Mouse (Mus musculus) kidney, embryonic 16.5 days (tissue): Measurements from ENCODE around the gene Mei1. TPM values are rescaled to one million over a fixed set of nuclear protein-coding genes. Genes with fewer than 3 reads are reported as not detected.
A peak's percentile ranks its signal among the peaks of the same experiment; 100 is the strongest.

Experiments used
- ATAC-seq: fragments of 200-750 bp; cut with Nextera tagmentation; 2 replicates; pipeline ENCODE4 v1.8.0; 2017; ENCODE audit warnings: moderate TSS enrichment; ENCODE audit not compliant: low FRiP score, low TSS enrichment
- H3K27ac ChIP-seq: fragments of 300-500 bp; sonication (generic); 2 replicates; pipeline ENCODE4 v1.5.1; 2014; ENCODE audit warnings: low read length
- H3K27me3 ChIP-seq: fragments of 300-500 bp; sonication (generic); 2 replicates; pipeline ENCODE4 v1.6.1; 2014; ENCODE audit warnings: low read length, control low read depth, mixed read lengths; ENCODE audit not compliant: insufficient read depth
- H3K36me3 ChIP-seq: fragments of 300-500 bp; sonication (generic); 2 replicates; pipeline ENCODE4 v1.6.1; 2014; ENCODE audit warnings: low read length, control low read depth, mixed read lengths; ENCODE audit not compliant: insufficient read depth
- H3K4me1 ChIP-seq: fragments of 300-500 bp; sonication (generic); 2 replicates; pipeline ENCODE4 v1.6.1; 2014; ENCODE audit warnings: low read length, control low read depth, mixed read lengths; ENCODE audit not compliant: insufficient read depth
- H3K4me2 ChIP-seq: fragments of 300-500 bp; sonication (generic); replicated peaks from 2 replicates; pipeline ENCODE4 v1.6.1; 2014; ENCODE audit warnings: low read depth, low read length
- H3K4me3 ChIP-seq: fragments of 300-500 bp; sonication (generic); 2 replicates; pipeline ENCODE4 v1.5.1; 2014; ENCODE audit warnings: mild to moderate bottlenecking, low read length
- H3K9ac ChIP-seq: fragments of 300-500 bp; sonication (generic); replicated peaks from 2 replicates; pipeline ENCODE4 v1.6.1; 2014; ENCODE audit warnings: low read length
- H3K9me3 ChIP-seq: fragments of 300-500 bp; sonication (generic); 2 replicates; pipeline ENCODE4 v1.6.1; 2016; ENCODE audit warnings: low read length, control low read depth
- WGBS: fragments of 180-500 bp; shearing (Covaris S2); extraction: QIAGEN DNeasy Blood & Tissue Kit; methylation state at CpG from one replicate; pipeline ENCODE4 v1.1.7; 2014; 5-methylcytosine and 5-hydroxymethylcytosine counted together
- polyA plus RNA-seq: library from polyadenylated mRNA; unstranded; fragments of >200 nt; fragmentation: Nextera tagmentation; extraction: Ambion mirVana; gene quantifications from 2 replicates; pipeline ENCODE4 v1.2.1, GENCODE M21; 2015

Gene Mei1
- polyA plus RNA-seq, 1 experiment from 2014 or later = not detected

DNA sequence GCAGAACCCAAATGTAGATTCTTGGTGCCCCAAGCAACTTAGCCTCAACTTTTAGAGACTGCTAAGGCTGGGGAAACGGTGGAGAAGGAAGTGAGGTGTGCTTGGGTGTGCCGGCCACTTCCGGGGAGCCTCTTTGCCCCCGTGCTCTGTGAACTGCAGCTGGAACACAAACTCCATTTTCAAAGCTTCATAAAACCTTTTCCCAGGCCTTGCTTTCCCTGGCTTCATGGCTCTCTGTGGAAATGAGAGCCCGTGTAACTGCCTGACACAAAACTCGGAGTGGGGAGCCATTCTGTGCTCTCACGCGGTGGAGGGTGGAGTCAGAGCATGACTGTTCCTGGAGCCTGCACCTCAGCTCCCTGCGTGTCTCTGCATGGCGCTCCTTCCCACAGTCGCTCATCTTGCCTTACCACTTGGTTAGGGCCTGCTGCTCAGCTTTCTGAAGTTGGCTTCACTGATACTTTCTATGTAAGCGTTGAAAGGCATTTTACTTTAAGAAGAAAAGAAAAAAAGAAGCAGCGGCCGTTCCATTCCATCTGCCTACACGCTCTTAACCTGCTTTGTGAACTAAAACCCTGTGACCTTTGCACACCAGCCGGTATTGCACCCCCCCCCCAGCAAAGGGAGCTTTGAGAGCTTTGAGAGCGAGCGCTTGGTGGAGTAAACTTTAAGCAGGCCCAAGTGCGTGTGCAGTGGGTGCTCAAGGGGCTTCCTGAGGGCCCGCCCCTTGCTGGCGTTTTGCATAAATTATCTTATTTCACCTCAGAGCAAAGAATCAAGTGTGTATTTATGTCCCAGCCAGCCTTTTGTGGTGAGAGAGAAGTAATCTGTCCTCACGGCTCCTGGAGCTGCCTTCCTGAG, 96.7 kb downstream of the Mei1 start:
- peak overlapping the region; percentile 78 for H3K27ac ChIP-seq
- WGBS = 26% methylated on average over 22 of the region's 22 CpGs
- H3K9me3 ChIP-seq = no peaks in the 10 kb centered on the region
- H3K4me2 ChIP-seq = peak overlapping the region; percentile 45
- 0 out of 2 replicates have a peak overlapping the region, but pooled peaks have one; percentile 2 for H3K4me3 ChIP-seq
- peak overlapping the region; percentile 49 for H3K9ac ChIP-seq
- ATAC-seq = peak; percentile 62
- no peaks in the 10 kb centered on the region for H3K27me3 ChIP-seq
- peaks cover 15% of the 10 kb centered on the region for H3K36me3 ChIP-seq
- peaks cover 62% of the 10 kb centered on the region for H3K4me1 ChIP-seq

DNA sequence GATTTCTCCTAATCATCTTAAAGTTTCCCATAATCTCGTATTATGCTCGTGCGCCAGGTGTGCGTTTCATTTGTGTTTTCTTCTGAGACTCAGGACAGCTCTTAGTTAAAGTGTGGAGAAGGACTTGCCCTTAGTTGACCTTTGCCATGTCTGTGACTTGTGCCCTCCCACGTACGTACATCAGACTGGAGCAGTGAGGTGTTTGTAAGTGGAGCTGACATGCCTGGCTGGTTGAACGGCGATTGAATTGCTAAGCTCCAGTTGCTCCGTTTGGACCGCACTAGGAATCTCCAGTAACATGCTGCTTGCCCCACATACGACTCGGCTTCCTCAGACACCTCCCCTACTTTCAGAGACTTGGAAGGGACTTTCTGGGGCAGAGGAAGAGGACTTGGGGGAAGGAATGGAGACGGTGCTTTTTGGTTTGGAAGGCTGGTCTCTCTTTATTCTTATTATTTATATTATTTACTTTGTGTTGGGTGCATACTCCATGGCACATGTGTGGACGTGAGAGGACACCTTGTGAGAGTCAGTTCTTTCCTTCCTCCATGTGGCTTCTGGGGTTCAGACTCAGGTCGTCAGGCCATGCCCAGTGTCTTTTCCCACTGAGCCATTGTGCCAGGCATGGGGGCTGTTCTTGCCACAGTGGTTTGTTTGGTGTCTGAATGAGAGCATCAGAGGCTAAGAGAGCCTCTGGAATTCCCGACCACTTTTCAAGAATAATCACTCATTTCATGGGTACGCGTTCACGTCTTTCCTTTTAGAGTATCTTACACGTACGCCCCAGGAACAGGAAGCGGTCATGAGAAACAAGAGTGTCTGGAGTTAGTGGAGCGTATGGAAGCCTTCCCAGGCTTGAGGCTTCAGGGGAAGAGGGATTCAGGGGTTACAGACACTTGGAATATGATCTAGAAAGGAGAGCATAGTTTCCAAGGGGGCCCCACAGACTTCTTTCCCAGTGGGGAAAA, 97.7 kb downstream of the Mei1 start:
- peak overlapping the region; percentile 78 for H3K27ac ChIP-seq
- peak overlapping the region; percentile 32; the same call in 1 of the 2 replicates for H3K9ac ChIP-seq
- ATAC-seq = peak; percentile 64
- no peaks in the 10 kb centered on the region for H3K27me3 ChIP-seq
- WGBS = 22% methylated on average over 23 of the region's 23 CpGs
- no peaks in the 10 kb centered on the region for H3K9me3 ChIP-seq
- peaks cover 19% of the 10 kb centered on the region for H3K36me3 ChIP-seq
- H3K4me1 ChIP-seq = peaks cover 60% of the 10 kb centered on the region
- H3K4me3 ChIP-seq = no peak overlapping the region
- H3K4me2 ChIP-seq = peak overlapping the region; percentile 45

DNA sequence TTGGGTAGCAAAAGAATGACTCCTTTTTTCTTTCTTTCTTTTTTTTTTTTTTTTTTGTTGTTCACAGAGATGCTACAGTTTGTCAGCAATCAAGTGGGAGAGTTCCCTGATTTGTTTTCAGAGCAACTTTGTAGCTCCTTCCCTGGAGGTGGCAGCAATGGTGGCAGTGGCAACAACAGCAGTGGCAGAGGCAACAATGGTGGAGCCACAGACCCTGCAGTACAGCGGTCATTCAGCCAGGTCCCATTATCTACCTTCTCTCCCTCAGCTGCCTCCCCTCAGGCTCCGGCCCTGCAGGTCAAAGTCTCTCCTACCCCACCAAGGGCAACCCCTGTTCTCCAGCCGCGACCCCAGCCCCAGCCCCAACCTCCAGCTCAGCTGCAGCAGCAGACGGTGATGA, 99.9 kb downstream of the Mei1 start:
- peaks cover 34% of the 10 kb centered on the region for H3K36me3 ChIP-seq
- no peak overlapping the region for H3K27ac ChIP-seq
- H3K4me1 ChIP-seq = peaks cover 43% of the 10 kb centered on the region
- no peaks in the 10 kb centered on the region for H3K9me3 ChIP-seq
- H3K4me2 ChIP-seq = no peak overlapping the region
- H3K9ac ChIP-seq = no peak overlapping the region
- H3K27me3 ChIP-seq = no peaks in the 10 kb centered on the region
- ATAC-seq = no peak
- no peak overlapping the region for H3K4me3 ChIP-seq
- WGBS = 64% methylated on average over 5 of the region's 5 CpGs

DNA sequence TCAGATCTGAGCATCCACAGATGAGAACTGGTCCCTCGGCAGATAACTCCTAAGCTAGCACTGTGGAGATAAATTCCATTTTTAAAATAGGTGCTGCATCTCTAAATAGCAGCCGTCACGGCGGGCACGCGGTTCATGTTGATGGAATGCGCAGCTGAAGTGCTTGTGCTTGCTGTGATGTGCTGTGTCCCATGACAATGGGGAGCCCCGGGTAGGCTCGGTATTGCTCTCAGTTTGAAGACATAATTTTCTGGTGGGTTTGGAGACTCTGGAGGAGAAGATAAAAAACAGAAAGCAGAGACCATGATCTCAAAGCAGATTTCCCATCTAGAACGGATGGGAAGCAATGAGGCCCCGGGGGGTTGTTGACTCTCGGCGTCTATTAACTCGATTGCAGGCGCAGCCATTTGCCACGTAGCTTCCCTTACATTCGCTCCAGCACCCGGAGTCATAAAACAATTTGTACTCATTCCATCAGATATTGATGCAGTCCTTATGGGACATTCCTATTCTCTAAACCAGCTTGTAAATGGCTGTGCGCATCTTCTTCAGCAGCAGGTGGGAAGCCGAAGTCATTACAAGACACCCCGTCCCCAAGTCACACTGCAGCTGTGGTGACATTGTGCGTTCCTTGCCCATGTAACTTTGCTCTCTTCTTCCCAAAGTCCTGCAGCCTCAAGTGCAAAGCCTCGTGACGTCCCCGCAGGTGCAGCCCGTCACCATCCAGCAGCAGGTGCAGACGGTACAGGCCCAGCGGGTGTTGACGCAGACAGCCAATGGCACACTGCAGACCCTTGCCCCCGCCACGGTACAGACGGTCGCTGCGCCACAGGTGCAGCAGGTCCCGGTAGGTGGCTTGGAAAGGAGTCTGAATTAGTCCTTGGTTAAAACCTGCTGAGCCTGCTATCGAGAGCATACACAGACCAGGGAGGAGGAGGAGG, 100.9 kb downstream of the Mei1 start:
- no peak overlapping the region for H3K27ac ChIP-seq
- H3K4me1 ChIP-seq = peaks cover 36% of the 10 kb centered on the region
- no peak overlapping the region for H3K9ac ChIP-seq
- no peak for ATAC-seq
- WGBS = 76% methylated on average over 36 of the region's 36 CpGs
- no peak overlapping the region for H3K4me3 ChIP-seq
- H3K9me3 ChIP-seq = no peaks in the 10 kb centered on the region
- H3K4me2 ChIP-seq = no peak overlapping the region
- H3K36me3 ChIP-seq = peaks cover 44% of the 10 kb centered on the region
- no peaks in the 10 kb centered on the region for H3K27me3 ChIP-seq

DNA sequence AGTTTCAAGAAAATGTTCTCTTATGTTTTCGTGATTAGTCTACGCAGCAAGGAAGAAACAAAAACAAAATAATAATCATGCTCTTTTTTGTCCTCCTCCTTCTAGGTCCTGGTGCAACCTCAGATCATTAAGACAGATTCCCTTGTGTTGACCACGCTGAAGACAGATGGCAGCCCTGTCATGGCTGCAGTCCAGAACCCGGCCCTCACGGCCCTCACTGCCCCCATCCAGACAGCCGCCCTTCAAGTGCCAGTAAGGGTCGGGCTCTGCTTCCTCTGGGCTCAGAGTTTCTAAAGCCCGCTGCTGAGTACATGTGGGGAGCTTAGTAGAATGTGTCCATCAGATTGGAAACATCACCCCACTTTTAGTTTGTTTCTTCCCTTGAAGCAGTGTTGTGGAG, 102.9 kb downstream of the Mei1 start:
- H3K27me3 ChIP-seq = no peaks in the 10 kb centered on the region
- H3K4me3 ChIP-seq = no peak overlapping the region
- H3K9ac ChIP-seq = no peak overlapping the region
- H3K36me3 ChIP-seq = peaks cover 60% of the 10 kb centered on the region
- H3K27ac ChIP-seq = no peak overlapping the region
- peaks cover 16% of the 10 kb centered on the region for H3K4me1 ChIP-seq
- no peak for ATAC-seq
- 79% methylated on average over 8 of the region's 8 CpGs for WGBS
- H3K9me3 ChIP-seq = no peaks in the 10 kb centered on the region
- no peak overlapping the region for H3K4me2 ChIP-seq

DNA sequence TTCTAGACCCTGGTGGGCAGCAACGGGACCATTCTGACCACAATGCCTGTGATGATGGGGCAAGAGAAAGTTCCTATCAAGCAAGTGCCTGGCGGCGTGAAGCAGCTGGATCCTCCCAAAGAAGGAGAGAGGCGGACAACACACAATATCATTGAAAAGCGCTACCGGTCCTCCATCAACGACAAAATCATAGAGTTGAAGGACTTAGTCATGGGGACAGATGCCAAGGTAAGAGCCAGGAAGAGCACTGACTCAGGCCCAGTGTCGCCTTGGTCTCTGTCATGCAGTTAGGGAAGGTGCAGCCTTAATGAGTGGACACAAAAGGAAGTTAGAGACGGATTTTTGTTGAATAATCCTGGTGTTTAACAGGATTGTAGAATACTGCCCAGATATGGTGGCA, 105.3 kb downstream of the Mei1 start:
- no peaks in the 10 kb centered on the region for H3K9me3 ChIP-seq
- no peak overlapping the region for H3K27ac ChIP-seq
- WGBS = 94% methylated on average over 9 of the region's 9 CpGs
- H3K4me2 ChIP-seq = no peak overlapping the region
- no peaks in the 10 kb centered on the region for H3K4me1 ChIP-seq
- peaks cover 81% of the 10 kb centered on the region for H3K36me3 ChIP-seq
- no peak overlapping the region for H3K9ac ChIP-seq
- no peak for ATAC-seq
- H3K4me3 ChIP-seq = no peak overlapping the region
- H3K27me3 ChIP-seq = no peaks in the 10 kb centered on the region

Other genes with a start within 250 kb of the Mei1 start
- 29.6 and 32.6 TPM in 2 replicates for gene Tob2, start 211.2 kb upstream of the Mei1 start, polyA plus RNA-seq
- gene Phf5a, start 198.1 kb upstream of the Mei1 start, polyA plus RNA-seq = 167 and 172 TPM in 2 replicates
- 281 and 293 TPM in 2 replicates for gene Aco2, start 197.7 kb upstream of the Mei1 start, polyA plus RNA-seq
- gene Polr3h, start 143.8 kb upstream of the Mei1 start, polyA plus RNA-seq = 95.5 and 98.5 TPM in 2 replicates
- gene Csdc2, start 133.2 kb upstream of the Mei1 start, polyA plus RNA-seq = 35.2 and 38.1 TPM in 2 replicates
- 33.6 and 37.3 TPM in 2 replicates for gene Pmm1, start 109.1 kb upstream of the Mei1 start, polyA plus RNA-seq
- gene 1700029P11Rik, start 89.5 kb upstream of the Mei1 start, polyA plus RNA-seq = not detected in 2 replicates
- gene Xrcc6, start 82.2 kb upstream of the Mei1 start, polyA plus RNA-seq = 89.2 and 89.4 TPM in 2 replicates
- 28.4 and 28.9 TPM in 2 replicates for gene Desi1, start 36.1 kb upstream of the Mei1 start, polyA plus RNA-seq
- 283 and 300 TPM in 2 replicates for gene Snu13, start 22.4 kb upstream of the Mei1 start, polyA plus RNA-seq
- not detected in 2 replicates for gene 4930407I10Rik, start 10.8 kb upstream of the Mei1 start, polyA plus RNA-seq
- 17.3 and 19.5 TPM in 2 replicates for gene Ccdc134, start 57.9 kb downstream of the Mei1 start, polyA plus RNA-seq
- 134 and 144 TPM in 2 replicates for gene Srebf2, start 77.2 kb downstream of the Mei1 start, polyA plus RNA-seq
- gene Shisa8, start 142.8 kb downstream of the Mei1 start, polyA plus RNA-seq = 0.41 and 0.62 TPM in 2 replicates
- gene Tnfrsf13c, start 154.4 kb downstream of the Mei1 start, polyA plus RNA-seq = 0.15 TPM in 1 of 2 replicates, not detected in the other
- 65.9 and 71.2 TPM in 2 replicates for gene Cenpm, start 174.8 kb downstream of the Mei1 start, polyA plus RNA-seq
- gene 1500009C09Rik, start 182.4 kb downstream of the Mei1 start, polyA plus RNA-seq = not detected in 2 replicates
- 8.6 and 11.3 TPM in 2 replicates for gene Sept3, start 204.9 kb downstream of the Mei1 start, polyA plus RNA-seq
- gene Wbp2nl, start 229.0 kb downstream of the Mei1 start, polyA plus RNA-seq = 0.41 and 0.61 TPM in 2 replicates